Mouse (Mus musculus): ENCODE results near the gene Cd2bp2. TPM values are rescaled to one million over a fixed set of nuclear protein-coding genes. Genes with fewer than 3 reads are reported as not detected.

Cd2bp2 gene
- polyA plus RNA-seq (2012; rRNA removed), result 97.1 and 102 TPM in 2 replicates

DNA sequence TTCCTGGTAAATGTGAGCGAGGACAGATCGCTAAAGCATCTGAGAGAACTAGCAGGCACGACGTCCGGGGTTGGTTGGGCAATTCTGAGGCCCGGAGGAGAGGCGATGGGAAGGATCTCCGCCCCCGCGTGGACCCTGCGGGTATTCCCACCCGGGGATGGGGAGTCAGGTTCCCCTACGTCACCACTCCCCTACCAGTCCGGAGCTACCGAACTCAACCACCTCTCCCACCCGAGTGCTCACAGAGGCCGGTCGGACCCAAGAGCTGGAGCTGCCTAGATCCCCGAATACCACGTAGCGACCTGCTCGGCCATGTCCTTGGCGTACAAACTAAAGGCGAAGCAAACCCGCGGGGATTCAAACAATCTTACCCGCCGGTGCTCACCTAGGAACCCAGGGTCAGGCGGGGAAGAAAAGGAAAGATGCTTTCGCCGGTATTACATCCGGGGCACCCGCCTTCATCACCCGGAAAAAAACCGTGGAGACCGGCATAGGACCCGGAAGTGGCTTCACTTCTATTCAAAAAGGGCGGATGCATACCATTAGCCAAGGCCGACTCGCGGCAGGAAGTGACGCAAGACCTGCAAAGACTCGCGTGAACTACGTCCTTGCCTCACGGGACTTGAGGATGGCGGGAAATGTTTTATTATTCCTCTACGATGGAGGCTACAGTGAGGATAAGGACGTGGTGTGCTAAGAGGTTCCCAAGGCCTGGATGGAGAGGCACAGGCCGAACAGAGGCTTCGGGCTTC lies at the start of gene Cd2bp2:
Gene Cd2bp2, minus strand, starts transcription at position 507 of the 752 bp plus-strand sequence.
- peak; percentile 98 for DNase-seq (ENCODE audit: extremely low spot score in 1 of 2, low spot score in 1 of 2)

DNA sequence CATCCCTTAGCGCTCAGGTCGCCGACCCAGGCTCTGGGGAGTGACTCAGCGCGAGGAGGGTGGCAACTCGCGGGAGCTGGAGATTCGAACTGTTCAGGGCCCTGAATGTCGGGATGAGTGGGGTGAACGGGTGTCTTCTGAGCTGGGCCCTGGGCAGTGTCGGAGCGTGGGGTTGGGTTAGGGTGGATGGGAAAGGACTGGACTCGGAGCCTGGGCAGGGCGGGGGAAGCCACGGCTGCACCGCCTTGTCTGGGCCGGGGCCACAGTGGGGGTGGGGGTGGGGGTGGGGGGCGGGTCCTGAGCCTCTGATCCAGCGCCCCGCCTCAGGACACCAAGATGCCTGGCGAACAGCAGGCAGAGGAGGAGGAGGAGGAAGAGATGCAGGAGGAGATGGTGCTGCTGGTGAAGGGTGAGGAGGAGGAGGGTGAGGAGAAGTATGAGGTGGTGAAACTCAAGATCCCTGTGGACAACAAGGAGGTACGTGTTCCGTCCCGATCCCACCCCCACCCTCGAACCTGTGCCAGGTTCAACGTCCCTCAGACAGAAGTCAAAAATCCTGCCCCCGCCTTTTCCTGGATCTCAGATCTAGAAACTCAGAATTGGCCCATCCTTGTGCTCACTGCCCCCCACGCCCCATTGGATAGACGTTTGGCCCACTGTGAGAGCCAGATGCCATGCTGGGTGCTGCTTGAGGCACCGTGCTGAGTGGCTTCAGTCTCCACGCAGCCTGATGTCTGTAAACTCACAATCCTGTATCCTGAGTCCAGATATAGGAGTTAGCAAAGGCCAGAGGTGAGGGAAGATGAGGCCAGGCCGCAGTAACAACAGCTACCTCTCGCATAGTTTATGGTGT lies 49.0 kb upstream of the Cd2bp2 start:
- no peak for DNase-seq (ENCODE audit: extremely low spot score in 1 of 2, low spot score in 1 of 2)

DNA sequence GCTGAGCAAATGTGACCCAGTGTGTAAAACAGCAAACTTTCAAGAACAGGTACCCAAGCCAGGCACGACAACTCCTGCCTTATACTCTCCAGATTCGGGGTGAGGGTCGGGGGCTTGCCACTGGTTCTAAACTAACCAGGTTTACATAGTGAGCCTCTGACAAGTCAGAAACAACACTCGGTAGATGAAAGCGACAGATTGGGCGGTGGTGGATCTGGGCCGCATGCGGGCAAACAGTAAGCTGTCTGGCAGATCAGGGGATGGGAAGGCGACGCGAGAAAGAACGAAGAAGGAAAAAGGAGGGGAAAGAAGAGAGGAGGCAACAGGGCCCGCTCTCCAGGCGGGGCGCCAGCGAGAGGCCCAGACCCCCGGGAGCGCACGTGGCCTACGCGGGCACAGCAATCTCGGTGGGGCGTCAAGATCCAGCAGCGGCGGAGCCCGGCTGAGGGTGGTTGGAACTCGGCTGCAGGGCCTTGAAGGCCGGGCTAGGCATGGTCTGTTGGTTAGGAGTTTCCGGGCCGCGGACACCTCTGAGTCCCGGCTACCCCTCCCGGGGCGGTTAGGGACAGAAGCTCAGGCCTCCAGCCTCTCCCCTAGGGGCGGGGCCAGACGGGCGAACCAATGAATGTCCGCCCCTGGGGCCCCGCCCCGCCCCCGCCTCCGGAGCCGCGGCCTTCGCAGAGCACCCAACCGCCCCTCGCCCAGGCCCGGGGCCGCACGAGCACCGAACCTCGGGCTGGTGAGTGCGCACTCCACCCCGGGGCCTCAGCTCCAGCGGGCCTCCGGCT lies 48.2 kb upstream of the Cd2bp2 start, which contains the start of gene Zfp771:
Gene Zfp771, plus strand, starts transcription at position 405 of the 788 bp plus-strand sequence.
- DNase-seq (ENCODE audit: extremely low spot score in 1 of 2, low spot score in 1 of 2), result peak; percentile 84 to 92

- DNase-seq (ENCODE audit: extremely low spot score in 1 of 2, low spot score in 1 of 2), result no peak
Observed at GRCm38 (mm10) chr7:127243361-127243867, 47.6 kb upstream of the Cd2bp2 start.

DNA sequence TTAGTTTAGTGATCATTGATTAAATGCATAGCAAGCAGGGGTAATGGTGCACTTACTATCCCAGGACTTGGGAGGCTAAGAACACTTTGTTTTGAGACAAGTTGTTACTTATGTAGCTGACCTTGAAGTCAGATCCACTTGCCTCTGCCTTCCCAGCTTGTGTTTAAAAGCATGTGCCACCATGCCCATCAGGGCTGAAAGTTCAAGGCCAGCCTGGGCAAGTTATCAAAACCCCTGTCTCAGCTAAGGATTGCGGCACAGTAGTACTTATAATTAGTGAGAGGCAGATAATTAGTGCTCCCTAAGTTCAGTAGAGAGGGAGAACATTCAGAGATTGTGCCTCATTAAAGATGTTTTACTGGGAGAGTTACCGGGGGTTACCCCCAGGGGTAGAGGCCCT lies 38.9 kb upstream of the Cd2bp2 start:
- DNase-seq (ENCODE audit: extremely low spot score in 1 of 2, low spot score in 1 of 2), result no peak

DNA sequence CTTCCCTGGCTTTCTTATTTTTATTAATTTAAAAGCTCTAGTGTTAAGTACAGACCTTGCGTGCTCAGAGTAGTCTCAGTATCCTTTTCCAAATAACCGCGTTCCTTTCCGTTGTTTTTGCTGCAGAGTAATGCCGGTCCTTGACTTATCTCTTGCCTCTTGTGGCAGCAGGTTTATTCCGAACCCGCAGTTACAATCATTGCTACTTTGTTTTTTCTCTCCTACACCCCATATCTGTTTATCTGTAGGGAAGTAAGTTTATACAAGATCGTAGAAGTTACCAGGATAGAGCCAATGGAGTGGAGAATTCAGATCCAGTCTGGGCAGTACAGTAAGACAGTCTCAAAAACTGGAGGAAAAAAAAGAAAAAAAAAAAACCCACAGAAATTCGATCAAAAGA lies 37.9 kb upstream of the Cd2bp2 start:
- DNase-seq (ENCODE audit: extremely low spot score in 1 of 2, low spot score in 1 of 2), result no peak

- no peak for DNase-seq (ENCODE audit: extremely low spot score in 1 of 2, low spot score in 1 of 2)
Observed at GRCm38 (mm10) chr7:127233368-127233749, 37.5 kb upstream of the Cd2bp2 start.

- DNase-seq (ENCODE audit: extremely low spot score in 1 of 2, low spot score in 1 of 2), result peak in 1 of 2 experiments; percentile 77
Observed at GRCm38 (mm10) chr7:127232622-127233367, 36.9 kb upstream of the Cd2bp2 start, which contains the start of the genes Zfp553 and Sept1. Zfp553 (plus strand) TSS chr7:127233061. Sept1 (minus strand) TSS chr7:127233130.

DNA sequence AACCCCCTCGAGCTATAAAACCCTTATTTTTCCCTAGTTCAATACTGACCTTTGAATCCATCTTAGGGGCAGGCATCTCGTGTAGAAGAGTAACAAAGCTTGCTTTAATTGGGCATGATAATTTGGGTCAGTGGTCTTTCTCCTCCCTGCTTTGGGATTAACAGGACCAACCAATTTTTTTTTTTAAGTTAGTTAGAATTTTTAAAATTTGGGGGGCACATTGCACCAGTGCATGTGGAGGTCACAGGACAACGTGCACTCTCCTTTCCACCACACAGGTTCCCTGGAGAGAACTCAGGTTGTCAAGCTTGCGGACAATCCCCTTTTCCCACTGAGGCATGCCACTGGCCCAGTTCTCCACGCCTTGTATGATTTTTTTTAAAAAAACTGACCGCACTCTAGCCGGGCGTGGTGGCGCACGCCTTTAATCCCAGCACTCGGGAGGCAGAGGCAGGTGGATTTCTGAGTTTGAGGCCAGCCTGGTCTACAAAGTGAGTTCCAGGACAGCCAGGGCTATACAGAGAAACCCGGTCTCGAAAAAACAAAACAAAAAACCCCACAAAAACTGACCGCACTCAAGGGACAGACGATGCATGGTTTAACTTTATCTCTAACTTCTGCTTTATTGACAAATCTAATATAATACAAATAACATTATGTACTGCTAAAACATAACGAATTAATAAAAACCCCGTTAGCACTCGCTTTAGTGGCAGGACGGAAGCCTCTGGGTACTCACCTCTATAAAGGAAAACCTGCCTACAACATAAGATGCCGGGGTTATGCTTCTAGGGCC lies 36.2 kb upstream of the Cd2bp2 start:
- no peak for DNase-seq (ENCODE audit: extremely low spot score in 1 of 2, low spot score in 1 of 2)

DNA sequence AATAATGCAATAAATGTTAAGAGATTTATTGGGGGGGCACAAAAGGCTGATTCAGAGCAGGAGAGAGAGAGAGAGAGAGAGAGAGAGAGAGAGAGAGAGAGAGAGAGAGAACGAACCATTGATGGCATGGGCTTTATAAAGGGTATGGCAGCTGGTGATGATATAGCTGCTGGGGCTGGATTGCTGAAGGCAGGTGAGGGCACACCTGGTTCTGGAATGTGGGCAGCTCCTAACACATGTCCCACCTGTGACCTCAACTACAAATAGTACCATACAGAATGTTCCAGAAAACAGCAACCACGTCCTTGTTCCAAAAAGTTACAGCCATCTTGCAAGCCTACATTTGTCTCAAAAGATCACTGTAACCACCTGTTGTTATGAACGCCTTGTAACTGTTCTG lies 35.5 kb upstream of the Cd2bp2 start:
- DNase-seq (ENCODE audit: extremely low spot score in 1 of 2, low spot score in 1 of 2), result no peak

- peak in 1 of 2 experiments; percentile 93 for DNase-seq (ENCODE audit: extremely low spot score in 1 of 2, low spot score in 1 of 2)
Observed at GRCm38 (mm10) chr7:127228615-127229303, 32.9 kb upstream of the Cd2bp2 start.

DNA sequence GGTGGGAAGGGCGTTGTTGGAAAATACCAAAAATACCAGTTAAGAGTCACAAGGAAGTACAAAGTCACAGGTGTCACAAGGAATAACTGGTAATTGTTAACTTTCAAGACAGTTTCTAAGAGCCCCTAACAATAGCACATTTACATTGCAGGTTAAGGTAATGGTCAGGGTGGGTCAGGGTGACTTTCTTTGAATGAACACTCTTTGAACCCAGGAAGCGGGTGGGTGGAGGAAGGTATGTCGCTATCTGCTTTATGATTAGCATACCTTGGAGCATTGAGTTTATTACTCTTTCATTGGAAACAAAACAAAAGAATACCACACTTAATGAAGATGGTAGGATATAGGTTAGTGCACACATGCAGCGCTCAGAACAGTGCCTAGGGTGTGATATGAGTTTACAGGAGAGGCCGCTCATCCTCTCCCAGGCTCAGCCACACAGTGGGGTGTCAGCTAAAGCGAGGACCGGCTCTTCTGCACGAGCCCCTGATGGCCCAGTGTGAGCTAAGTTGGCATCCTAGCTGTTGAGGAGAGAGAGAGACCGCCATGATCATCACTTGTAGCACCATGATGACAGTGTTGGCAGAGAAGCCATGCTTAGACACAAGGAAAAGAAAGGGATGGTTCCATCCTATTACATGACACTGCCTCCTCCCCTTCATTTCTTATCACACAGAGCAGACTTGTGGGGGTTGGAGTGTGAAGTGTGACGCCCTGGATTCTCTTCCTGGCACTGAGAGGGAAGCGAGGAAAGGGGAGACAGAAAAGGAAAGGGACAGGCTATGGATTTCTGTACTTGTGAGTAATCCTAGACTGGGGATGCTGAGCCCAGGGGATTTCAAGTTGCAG lies 29.5 kb upstream of the Cd2bp2 start:
- DNase-seq (ENCODE audit: extremely low spot score in 1 of 2, low spot score in 1 of 2), result peak in 1 of 2 experiments; percentile 71

- no peak for DNase-seq (ENCODE audit: extremely low spot score in 1 of 2, low spot score in 1 of 2)
Observed at GRCm38 (mm10) chr7:127224616-127225015, 28.8 kb upstream of the Cd2bp2 start.

DNA sequence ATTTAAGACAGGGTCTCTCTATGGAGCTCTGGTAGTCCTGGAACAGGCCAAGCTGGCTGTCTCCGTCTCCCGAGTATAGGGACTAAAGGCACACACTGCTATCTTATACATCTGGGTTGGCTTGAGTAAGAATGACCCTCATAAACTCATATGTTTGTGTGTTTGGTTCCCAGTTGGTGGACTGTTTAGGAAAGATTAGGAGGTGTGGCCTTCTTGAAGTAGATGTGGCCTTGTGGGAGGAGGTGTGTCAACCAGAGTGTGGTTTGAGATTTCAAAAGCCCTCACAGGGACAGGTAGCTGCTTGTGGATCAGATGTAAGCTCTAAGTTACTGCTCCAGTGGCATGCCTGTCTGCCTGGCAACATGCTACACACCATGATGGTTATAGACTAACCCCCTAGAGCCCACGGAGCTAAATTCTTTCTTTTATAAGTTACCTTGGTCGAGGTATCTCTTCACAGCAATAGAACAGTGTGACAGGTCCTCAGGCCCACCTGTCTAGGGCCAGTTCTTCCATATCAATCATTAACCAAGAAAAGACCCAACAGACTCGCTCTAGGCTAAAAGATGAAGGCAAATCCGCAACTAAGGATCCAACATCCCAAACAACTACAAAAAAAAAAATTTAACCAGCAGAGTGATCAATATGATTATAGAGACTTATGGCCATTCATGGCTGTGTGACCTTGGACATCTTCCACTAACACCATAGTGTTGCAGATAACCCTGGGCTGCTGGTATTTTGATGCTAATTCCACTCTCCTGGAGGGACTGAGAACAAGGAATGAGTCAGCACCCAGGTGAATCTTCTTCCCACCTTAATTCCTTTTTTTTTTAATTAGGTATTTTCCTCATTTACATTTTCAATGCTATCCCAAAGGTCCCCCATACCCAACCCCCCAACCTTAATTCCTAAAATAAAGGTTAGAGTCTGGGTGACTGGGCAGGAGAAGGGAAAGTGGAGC lies 27.9 kb upstream of the Cd2bp2 start:
- DNase-seq (ENCODE audit: extremely low spot score in 1 of 2, low spot score in 1 of 2), result no peak

DNA sequence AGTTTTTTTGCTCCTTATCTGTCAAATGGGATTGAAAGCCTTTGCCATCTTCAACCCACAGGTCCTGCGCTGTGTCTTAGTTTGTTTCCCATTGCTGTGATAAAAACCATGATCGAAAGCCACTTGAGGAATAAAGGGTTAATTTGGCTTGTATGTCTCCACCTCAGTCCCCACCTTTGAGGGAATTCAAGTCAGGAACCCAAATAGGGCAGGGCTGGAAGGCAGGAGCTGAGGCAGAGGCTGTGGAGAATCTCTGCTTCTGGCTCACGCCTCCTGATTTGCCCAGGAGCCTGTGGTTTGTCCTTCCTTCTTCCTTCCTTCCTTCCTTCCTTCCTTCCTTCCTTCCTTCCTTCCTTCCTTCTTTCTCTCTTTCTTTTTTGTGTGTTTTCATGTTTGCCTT lies 27.3 kb upstream of the Cd2bp2 start:
- DNase-seq (ENCODE audit: extremely low spot score in 1 of 2, low spot score in 1 of 2), result no peak

DNA sequence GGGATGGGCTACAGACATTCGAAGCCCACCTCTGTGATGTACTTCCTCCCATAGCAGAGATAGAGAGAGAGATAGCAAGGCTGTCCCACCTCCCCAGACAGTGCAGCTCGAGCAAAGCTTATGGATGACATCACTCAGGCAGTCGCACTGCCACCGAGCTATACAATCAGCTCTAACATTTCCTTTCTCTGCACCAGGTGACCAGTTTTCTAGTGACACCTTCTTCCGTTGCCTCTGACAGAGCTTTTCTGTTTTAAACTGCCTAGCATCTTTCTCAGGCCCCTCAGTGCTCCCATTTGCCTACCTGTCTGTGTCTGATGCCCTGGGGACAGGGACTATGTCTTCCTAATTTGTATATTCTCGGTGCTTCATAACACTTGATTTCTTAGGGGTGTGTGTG lies 24.6 kb upstream of the Cd2bp2 start:
- DNase-seq (ENCODE audit: extremely low spot score in 1 of 2, low spot score in 1 of 2), result no peak
